Mouse (Mus musculus) bone marrow, adult 2 months (tissue): ENCODE data around the gene Swap70.

Source experiments
- CTCF ChIP-seq: fragments of 200-500 bp; IDR thresholded peaks from 2 replicates; pipeline ENCODE4 v1.5.1; 2011; ENCODE audit warnings: low read length, control low read depth; ENCODE audit not compliant: control insufficient read depth, insufficient read depth
- POLR2A ChIP-seq: fragments of 200-500 bp; IDR thresholded peaks from 2 replicates; pipeline ENCODE4 v1.6.1; 2011; ENCODE audit warnings: low read depth, mild to moderate bottlenecking, control low read depth, low read length, borderline replicate concordance; ENCODE audit not compliant: control insufficient read depth

GRCm38 (mm10) chr7:110286838-110287475 lies 65.4 kb downstream of the Swap70 start:
- TF ChIP-seq CTCF (peak; percentile 92), POLR2A (no peak)
